Mouse (Mus musculus): ENCODE results near the gene Tmco1.

GRCm38 (mm10) chr1:167282768-167283167 is 25.4 kb upstream of the Tmco1 start:
- TF ChIP-seq FOSL1 (IDR thresholded peaks at IDR 0.05; ENCODE audit: insufficient read depth, low read length, poor library complexity, severe bottlenecking) (no peak), MYOD1 (IDR thresholded peaks at IDR 0.05; ENCODE audit: control insufficient read depth, insufficient read length, low read depth) (no peak), CTCF (IDR thresholded peaks at IDR 0.05; ENCODE audit: control insufficient read depth, insufficient read depth, insufficient read length) (no peak), USF1 (IDR thresholded peaks at IDR 0.05; ENCODE audit: low read depth) (no peak)

All from C2C12 (cell line).